Mouse (Mus musculus) left cerebral cortex, adult 11 months (tissue): ENCODE results near the gene Xpnpep2.

Experiments used
- DNase-seq: peaks from one replicate; pipeline ENCODE4 v3.0.0; 2022; ENCODE audit warnings: low spot score

Xpnpep2 gene

GRCm38 (mm10) chrX:48158229-48158919 lies 49.8 kb downstream of the Xpnpep2 start:
- DNase-seq: no peak

GRCm38 (mm10) chrX:48169892-48170291 lies 61.4 kb downstream of the Xpnpep2 start:
- DNase-seq: no peak

GRCm38 (mm10) chrX:48170368-48170767 lies 61.8 kb downstream of the Xpnpep2 start:
- DNase-seq: no peak

DNA sequence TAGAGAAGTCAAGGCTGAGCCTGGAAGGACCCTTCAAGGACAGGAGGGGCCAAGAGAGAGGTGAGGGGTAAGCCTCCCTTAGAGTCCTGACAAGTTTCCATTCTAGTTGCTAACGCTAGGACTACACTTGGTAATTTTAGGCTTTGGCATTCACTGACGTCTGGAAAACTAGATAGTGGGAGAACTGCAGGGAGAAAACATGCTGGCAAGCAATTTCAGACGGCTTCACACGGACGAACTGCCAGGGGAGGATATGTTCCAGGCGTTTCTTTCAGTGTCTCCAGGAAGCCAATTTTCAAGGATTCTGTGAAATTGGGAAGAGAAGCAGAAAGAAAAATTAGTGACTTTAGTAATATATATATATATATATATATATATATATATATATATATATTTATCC lies 73.3 kb downstream of the Xpnpep2 start:
- DNase-seq: no peak

GRCm38 (mm10) chrX:48184703-48185102 lies 76.2 kb downstream of the Xpnpep2 start:
- DNase-seq: no peak
